In genomic region chr14:101056874-101057273, GRCm38 (mm10) we compare ENCODE assay signal across 21 mouse cellular contexts.
DNase-seq lines count a peak whose midpoint lies in the region; ATAC-seq and TF ChIP-seq lines count a peak whose summit lies in the region.
"Had no signal": no experiment of that assay in that cellular context is flagged by ENCODE, and none has a peak within 500 bp of the region (broad histone marks: within the 10 kb centered on the region; RNA-seq: fewer than 3 reads in every experiment).

No protein-coding gene starts in this region.

- ATAC-seq in forebrain, embryonic 14.5 days, result no peak
- ATAC-seq in forebrain, embryonic 15.5 days (replicated peaks), result no peak
- 0 out of 2 replicates have a peak, but pooled peaks have one; percentile 55 for ATAC-seq in limb, embryonic 11.5 days (ENCODE audit: insufficient number of reproducible peaks, low FRiP score, low TSS enrichment, low read depth)
- no peak for ATAC-seq in intestine, postnatal 0 days
- ATAC-seq: activated CD4-positive, CD25-positive, alpha-beta regulatory T cell, adult 4 months; CD4-positive, CD25-positive, alpha-beta regulatory T cell, adult 4 months; Patski had no signal

- no peaks in the 10 kb centered on the region for H3K36me3 ChIP-seq in forebrain, embryonic 14.5 days (ENCODE audit: control insufficient read depth, insufficient read depth, low read length)
- no peaks in the 10 kb centered on the region for H3K36me3 ChIP-seq in forebrain, embryonic 15.5 days
- no peaks in the 10 kb centered on the region for H3K36me3 ChIP-seq in limb, embryonic 11.5 days (ENCODE audit: control insufficient read depth, insufficient read depth, low read length)
- no peaks in the 10 kb centered on the region for H3K36me3 ChIP-seq in limb, embryonic 10.5 days
- H3K36me3 ChIP-seq in intestine, postnatal 0 days (ENCODE audit: control insufficient read depth, insufficient read depth), result no peaks in the 10 kb centered on the region
- H3K36me3 ChIP-seq: embryonic facial prominence, embryonic 10.5 days; embryonic facial prominence, embryonic 12.5 days; G1E had no signal

- H3K4me3 ChIP-seq in forebrain, embryonic 14.5 days (ENCODE audit: low read depth, low read length), result no peak overlapping the region
- no peak overlapping the region for H3K4me3 ChIP-seq in forebrain, embryonic 15.5 days
- H3K4me3 ChIP-seq in limb, embryonic 11.5 days (ENCODE audit: low read depth, low read length), result no peak overlapping the region
- H3K4me3 ChIP-seq in limb, embryonic 10.5 days, result no peak overlapping the region
- no peak overlapping the region for H3K4me3 ChIP-seq in intestine, postnatal 0 days (ENCODE audit: low read depth, low read length)
- H3K4me3 ChIP-seq: embryonic facial prominence, embryonic 10.5 days; embryonic facial prominence, embryonic 12.5 days had no signal

- no peak overlapping the region for H3K4me2 ChIP-seq in forebrain, embryonic 14.5 days (ENCODE audit: low read length)
- H3K4me2 ChIP-seq in forebrain, embryonic 15.5 days (replicated peaks), result no peak overlapping the region
- H3K4me2 ChIP-seq in limb, embryonic 11.5 days (ENCODE audit: low read depth, severe bottlenecking), result no peak overlapping the region
- H3K4me2 ChIP-seq in intestine, postnatal 0 days (replicated peaks; ENCODE audit: low read depth), result no peak overlapping the region
- H3K4me2 ChIP-seq: embryonic facial prominence, embryonic 12.5 days had no signal

- H3K9ac ChIP-seq in forebrain, embryonic 14.5 days (ENCODE audit: low read length), result no peak overlapping the region
- no peak overlapping the region for H3K9ac ChIP-seq in forebrain, embryonic 15.5 days (replicated peaks)
- no peak overlapping the region for H3K9ac ChIP-seq in limb, embryonic 11.5 days (ENCODE audit: low read length)
- no peak overlapping the region for H3K9ac ChIP-seq in intestine, postnatal 0 days (ENCODE audit: low read depth, low read length)
- H3K9ac ChIP-seq: embryonic facial prominence, embryonic 12.5 days had no signal

- peak; percentile 15 for DNase-seq in forebrain, embryonic 14.5 days (ENCODE audit: low spot score)
- DNase-seq in limb, embryonic 11.5 days (ENCODE audit: low spot score), result no peak
- no peak for DNase-seq in limb, embryonic 10.5 days (ENCODE audit: low spot score)
- DNase-seq: adrenal gland, adult 8-10 months; adrenal gland, postnatal 14 days; adrenal gland, postnatal 36 days; B cell, adult 2 months; cerebellum, adult 11-12 months; cerebellum, adult 2 months; cerebellum, adult 9-10 months; cerebellum, postnatal 10 days; cerebellum, postnatal 25 days had no signal

- no peak for TF ChIP-seq CTCF in intestine, postnatal 0 days (IDR thresholded peaks at IDR 0.05; ENCODE audit: low read depth)

- no peaks in the 10 kb centered on the region for H3K9me3 ChIP-seq in forebrain, embryonic 14.5 days (replicated peaks; ENCODE audit: control insufficient read depth, low read length)
- no peaks in the 10 kb centered on the region for H3K9me3 ChIP-seq in forebrain, embryonic 15.5 days
- H3K9me3 ChIP-seq in limb, embryonic 11.5 days (ENCODE audit: control insufficient read depth, low read length), result no peaks in the 10 kb centered on the region
- no peaks in the 10 kb centered on the region for H3K9me3 ChIP-seq in limb, embryonic 10.5 days (replicated peaks)
- H3K9me3 ChIP-seq in intestine, postnatal 0 days (ENCODE audit: control insufficient read depth), result no peaks in the 10 kb centered on the region
- H3K9me3 ChIP-seq: embryonic facial prominence, embryonic 10.5 days; embryonic facial prominence, embryonic 12.5 days had no signal

- H3K27me3 ChIP-seq in forebrain, embryonic 14.5 days (replicated peaks; ENCODE audit: control insufficient read depth, insufficient read depth, low read length), result no peaks in the 10 kb centered on the region
- H3K27me3 ChIP-seq in forebrain, embryonic 15.5 days, result no peaks in the 10 kb centered on the region
- H3K27me3 ChIP-seq in limb, embryonic 11.5 days (ENCODE audit: control insufficient read depth, insufficient read depth, low read length), result no peaks in the 10 kb centered on the region
- no peaks in the 10 kb centered on the region for H3K27me3 ChIP-seq in limb, embryonic 10.5 days (ENCODE audit: low read depth, poor library complexity, severe bottlenecking)
- H3K27me3 ChIP-seq in intestine, postnatal 0 days (replicated peaks; ENCODE audit: control insufficient read depth, insufficient read depth, low read length), result no peaks in the 10 kb centered on the region
- H3K27me3 ChIP-seq: CH12.LX; embryonic facial prominence, embryonic 12.5 days; Patski had no signal

- 50% methylated on average over 2 of the region's 2 CpGs for WGBS in forebrain, embryonic 14.5 days
- WGBS in forebrain, embryonic 15.5 days, result 49% methylated on average over 2 of the region's 2 CpGs
- 78% methylated on average over 2 of the region's 2 CpGs for WGBS in limb, embryonic 11.5 days
- WGBS in limb, embryonic 10.5 days, result 89% methylated on average over 2 of the region's 2 CpGs
- WGBS in intestine, postnatal 0 days, result 84% methylated on average over 2 of the region's 2 CpGs

- H3K27ac ChIP-seq in forebrain, embryonic 14.5 days (ENCODE audit: low read depth, low read length), result no peak overlapping the region
- no peak overlapping the region for H3K27ac ChIP-seq in forebrain, embryonic 15.5 days (replicated peaks)
- no peak overlapping the region for H3K27ac ChIP-seq in limb, embryonic 11.5 days (replicated peaks; ENCODE audit: low read depth, low read length)
- H3K27ac ChIP-seq in limb, embryonic 10.5 days, result no peak overlapping the region
- H3K27ac ChIP-seq in intestine, postnatal 0 days (ENCODE audit: low read depth, low read length), result no peak overlapping the region
- H3K27ac ChIP-seq: embryonic facial prominence, embryonic 10.5 days; embryonic facial prominence, embryonic 12.5 days had no signal

- H3K4me1 ChIP-seq in forebrain, embryonic 14.5 days (ENCODE audit: control insufficient read depth, insufficient read depth, low read length), result peaks cover 7% of the 10 kb centered on the region
- peaks cover 17% of the 10 kb centered on the region for H3K4me1 ChIP-seq in forebrain, embryonic 15.5 days
- peaks cover 5% of the 10 kb centered on the region; the same call in 1 of the 2 replicates for H3K4me1 ChIP-seq in limb, embryonic 11.5 days (ENCODE audit: control insufficient read depth, insufficient read depth, low read length)
- H3K4me1 ChIP-seq in limb, embryonic 10.5 days, result peaks cover 24% of the 10 kb centered on the region
- H3K4me1 ChIP-seq in intestine, postnatal 0 days (replicated peaks; ENCODE audit: control insufficient read depth, insufficient read depth, low read length), result no peaks in the 10 kb centered on the region
- H3K4me1 ChIP-seq: embryonic facial prominence, embryonic 10.5 days; embryonic facial prominence, embryonic 12.5 days had no signal
